In genomic region chr4:149282025-149282738, GRCm38 (mm10) we compare ENCODE assay signal across 16 mouse cellular contexts. TPM values are rescaled to one million over a fixed set of nuclear protein-coding genes. Genes with fewer than 3 reads are reported as not detected.
DNase-seq lines count a peak whose midpoint lies in the region; ATAC-seq and TF ChIP-seq lines count a peak whose summit lies in the region.
"Had no signal": no experiment of that assay in that cellular context is flagged by ENCODE, and none has a peak within 500 bp of the region (broad histone marks: within the 10 kb centered on the region; RNA-seq: fewer than 3 reads in every experiment).

No protein-coding gene starts in this region.

- no peaks in the 10 kb centered on the region for H3K36me3 ChIP-seq in myocyte (ENCODE audit: control insufficient read depth, insufficient read depth)
- 0 out of 2 replicates have a peak, but pooled peaks cover 4% of the 10 kb centered on the region for H3K36me3 ChIP-seq in forebrain, embryonic 12.5 days (replicated peaks)
- H3K36me3 ChIP-seq: embryonic facial prominence, embryonic 13.5 days; heart, embryonic 10.5 days had no signal

- no peak overlapping the region for H3ac ChIP-seq in myocyte (ENCODE audit: control insufficient read depth, insufficient read length)

- ATAC-seq in forebrain, embryonic 12.5 days (ENCODE audit: low FRiP score): no peak
- no peak for ATAC-seq in megakaryocyte progenitor cell, adult 5-6 weeks (replicated peaks; ENCODE audit: poor library complexity)

- WGBS in forebrain, embryonic 12.5 days: 77% methylated on average over 7 of the region's 7 CpGs

- H3K4me1 ChIP-seq in forebrain, embryonic 12.5 days: peaks cover 32% of the 10 kb centered on the region

- intact Hi-C loops in heart, postnatal 10 days (cut with DNase I): no loop called here

- no peak overlapping the region for H3K27ac ChIP-seq in forebrain, embryonic 12.5 days
- H3K27ac ChIP-seq: embryonic facial prominence, embryonic 13.5 days; heart, embryonic 10.5 days had no signal

- H3K4me2 ChIP-seq in myocyte (ENCODE audit: low read depth): peak overlapping the region; percentile 62
- H3K4me2 ChIP-seq in forebrain, embryonic 12.5 days: no peak overlapping the region
- H3K4me2 ChIP-seq: embryonic facial prominence, embryonic 13.5 days had no signal

- TF ChIP-seq POLR2A in myocyte (IDR thresholded peaks at IDR 0.05; ENCODE audit: insufficient read length, low read depth): no peak

- no peaks in the 10 kb centered on the region for H3K9me3 ChIP-seq in forebrain, embryonic 12.5 days
- H3K9me3 ChIP-seq: embryonic facial prominence, embryonic 13.5 days; heart, embryonic 10.5 days had no signal

- H3K79me2 ChIP-seq in myocyte (ENCODE audit: control insufficient read depth, insufficient read depth): peaks cover 87% of the 10 kb centered on the region

- H3K4me3 ChIP-seq in myocyte: no peak overlapping the region
- H3K4me3 ChIP-seq in forebrain, embryonic 12.5 days (replicated peaks): no peak overlapping the region
- H3K4me3 ChIP-seq: embryonic facial prominence, embryonic 13.5 days; heart, embryonic 10.5 days had no signal

- no peak overlapping the region for H3K9ac ChIP-seq in forebrain, embryonic 12.5 days
- H3K9ac ChIP-seq: embryonic facial prominence, embryonic 13.5 days had no signal

- DNase-seq in heart, adult 11 months: peak; percentile 83
- DNase-seq in heart, postnatal 10 days: no peak
- peak; percentile 84 for DNase-seq in CD4-positive helper T cell, adult 2 months (ENCODE audit: low read depth, low spot score)
- DNase-seq in ZHBTc4 (ENCODE audit: low read depth, low spot score): peak; percentile 39
- DNase-seq in adrenal gland, adult (ENCODE audit: inconsistent age in 2 of 2, low spot score in 1 of 2): no peak
- DNase-seq: cerebellum, adult 18-20 months; heart, postnatal 36 days; kidney, adult 8-10 months; lung, postnatal 36 days; midbrain, embryonic 14.5 days; thymus, postnatal 25 days had no signal

- H3K27me3 ChIP-seq in myocyte (ENCODE audit: control insufficient read depth, insufficient read depth, insufficient read length): no peaks in the 10 kb centered on the region
- no peaks in the 10 kb centered on the region for H3K27me3 ChIP-seq in forebrain, embryonic 12.5 days
- H3K27me3 ChIP-seq: embryonic facial prominence, embryonic 13.5 days had no signal

TF ChIP-seq in myocyte, 11 proteins besides CTCF, POLR2A, EP300 and RAD21:
- peak in 1 of 3 experiments; percentile 8 for TF ChIP-seq MYOG (IDR thresholded peaks at IDR 0.05; ENCODE audit: control insufficient read depth in 1 of 3, insufficient read depth in 1 of 3, insufficient read length in 2 of 3, low read depth in 2 of 3)
- no peak for TF ChIP-seq TCF12 (IDR thresholded peaks at IDR 0.05; ENCODE audit: insufficient read depth, poor library complexity, severe bottlenecking)

RNA-seq across cellular contexts. Expression of gene Kif1b, which starts 25.3 kb away (rescaled TPM):
- total RNA-seq in heart, postnatal 10 days (2021): 100 to 1,000 TPM; 146 to 164 TPM
- 26.7 TPM for polyA plus RNA-seq in myocyte (2012; fragmentation: generic; extraction: Trizol)
- 123 and 124 TPM in 2 replicates for polyA plus RNA-seq in forebrain, embryonic 12.5 days (2016; fragmentation: Nextera tagmentation; extraction: Ambion mirVana)
- total RNA-seq in megakaryocyte progenitor cell, adult 5-6 weeks (2015): 18.6 and 21.5 TPM in 2 replicates
- 25.9 and 28.4 TPM in 2 replicates for total RNA-seq in megakaryocyte progenitor cell, adult 5-6 weeks (2017)

Comparison
In these comparisons a context has a peak if more than half of its experiments do, and no peak if none do; other contexts are left out.
1. DNase-seq: peak in heart, adult 11 months (single experiment), CD4-positive helper T cell, adult 2 months (single experiment) and ZHBTc4 (single experiment); none in heart, postnatal 10 days (0 of 2) and adrenal gland, adult (0 of 2).
2. RNA of gene Kif1b, which starts 25.3 kb away (total RNA-seq): 146 to 164 TPM in heart, postnatal 10 days; 18.6 to 28.4 TPM in megakaryocyte progenitor cell, adult 5-6 weeks; every median in the first group is over 4 times any median in the second.